Mouse (Mus musculus) skeletal muscle tissue, postnatal 0 days (tissue): ENCODE results near the gene Scgb2b24. TPM values are rescaled to one million over a fixed set of nuclear protein-coding genes. Genes with fewer than 3 reads are reported as not detected.

Experiments
- polyA plus RNA-seq: library from polyadenylated mRNA; unstranded; fragments of >200 nt; fragmentation: Nextera tagmentation; extraction: Ambion mirVana; gene quantifications from 2 replicates; pipeline ENCODE4 v1.2.1, GENCODE M21; 2015

Gene Scgb2b24
- not detected in 2 replicates for polyA plus RNA-seq

GRCm38 (mm10) chr7:33739212-33739611 is at the start of gene Scgb2b24:
Gene Scgb2b24 (minus strand): TSS chr7:33739312.

GRCm38 (mm10) chr7:33743499-33743898 is 4.4 kb upstream of the Scgb2b24 start, which contains the start of gene Scgb1b24:
Gene Scgb1b24 (plus strand): TSS chr7:33743799.

Other genes starting within 250 kb of the Scgb2b24 start
- not detected in 2 replicates for gene Scgb2b21, start 218.9 kb downstream of the Scgb2b24 start, polyA plus RNA-seq
- not detected in 2 replicates for gene Scgb1b24, start 4.5 kb upstream of the Scgb2b24 start, polyA plus RNA-seq
- not detected in 2 replicates for gene Scgb2b26, start 205.7 kb upstream of the Scgb2b24 start, polyA plus RNA-seq